Mouse (Mus musculus) brain, adult 2 months (tissue): ENCODE data around the gene Ggt1.
"Not testable (repeated sequence)": the region's sequence is repeated elsewhere in the genome, so short reads cannot be mapped to it uniquely, and the experiment has no call there.

Experiments used
- DNase-seq: peaks from one replicate; pipeline ENCODE4 v3.0.0; 2011; ENCODE audit warnings: low read depth, low spot score

Ggt1 gene

DNA sequence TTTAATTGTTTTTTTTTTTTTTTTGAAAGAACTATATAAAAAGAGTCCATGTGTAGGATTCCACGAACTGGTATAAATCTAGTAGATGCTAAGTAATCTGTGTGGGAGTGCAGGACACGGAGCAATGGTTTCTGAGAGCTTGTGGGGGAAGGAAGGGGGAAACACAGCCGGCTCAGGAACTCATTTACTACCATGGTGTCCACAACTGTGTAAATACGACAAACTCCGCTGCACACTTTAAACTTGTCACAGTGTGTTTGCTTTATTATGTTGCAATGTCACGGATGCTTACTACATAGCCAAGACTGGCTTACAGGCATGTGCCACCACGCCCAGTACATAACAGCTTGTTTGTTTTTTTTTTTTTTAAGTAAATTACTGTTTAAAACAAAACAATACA, 11.5 kb upstream of the Ggt1 start:
- DNase-seq: peak; percentile 30

DNA sequence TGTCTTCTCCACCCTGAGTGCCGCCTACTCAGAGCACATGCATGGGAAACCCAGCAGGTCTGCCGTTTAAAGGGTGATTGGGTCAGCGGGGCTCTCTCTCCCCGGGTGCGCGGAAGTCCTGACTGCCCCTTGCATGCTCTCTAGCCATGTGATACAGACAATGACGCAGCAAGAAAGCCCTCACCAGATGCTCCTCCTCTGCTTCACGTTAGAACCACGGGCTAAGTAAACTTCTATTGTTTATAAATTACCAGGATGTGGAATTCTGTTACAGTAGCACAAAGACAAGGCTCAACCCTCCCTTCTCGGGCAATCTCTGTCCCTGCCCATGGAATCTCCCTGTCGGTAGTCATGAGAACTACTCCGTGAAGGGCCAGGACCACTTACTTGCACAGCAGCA, 10.2 kb upstream of the Ggt1 start:
- no peak for DNase-seq

DNA sequence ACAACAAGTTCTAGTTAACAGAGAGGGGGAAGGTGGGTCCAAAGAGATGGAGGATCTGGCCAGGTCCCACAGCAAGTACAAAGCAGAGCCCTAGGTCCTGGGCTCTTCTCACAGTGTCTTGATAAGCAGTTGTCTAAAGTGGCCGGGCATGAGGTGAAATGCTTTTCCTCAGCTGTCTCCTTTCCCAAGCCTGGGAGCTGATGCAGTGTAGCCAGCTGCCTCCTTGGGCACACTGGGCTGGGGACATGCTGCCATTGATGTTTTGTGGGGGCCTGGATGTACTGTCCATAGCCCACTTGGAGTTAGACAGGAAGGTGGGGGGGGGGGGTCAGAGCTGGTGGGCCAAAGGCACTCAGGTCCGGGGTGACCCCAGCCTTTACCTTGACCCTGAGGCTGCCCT, 9.3 kb upstream of the Ggt1 start:
- no peak for DNase-seq

DNA sequence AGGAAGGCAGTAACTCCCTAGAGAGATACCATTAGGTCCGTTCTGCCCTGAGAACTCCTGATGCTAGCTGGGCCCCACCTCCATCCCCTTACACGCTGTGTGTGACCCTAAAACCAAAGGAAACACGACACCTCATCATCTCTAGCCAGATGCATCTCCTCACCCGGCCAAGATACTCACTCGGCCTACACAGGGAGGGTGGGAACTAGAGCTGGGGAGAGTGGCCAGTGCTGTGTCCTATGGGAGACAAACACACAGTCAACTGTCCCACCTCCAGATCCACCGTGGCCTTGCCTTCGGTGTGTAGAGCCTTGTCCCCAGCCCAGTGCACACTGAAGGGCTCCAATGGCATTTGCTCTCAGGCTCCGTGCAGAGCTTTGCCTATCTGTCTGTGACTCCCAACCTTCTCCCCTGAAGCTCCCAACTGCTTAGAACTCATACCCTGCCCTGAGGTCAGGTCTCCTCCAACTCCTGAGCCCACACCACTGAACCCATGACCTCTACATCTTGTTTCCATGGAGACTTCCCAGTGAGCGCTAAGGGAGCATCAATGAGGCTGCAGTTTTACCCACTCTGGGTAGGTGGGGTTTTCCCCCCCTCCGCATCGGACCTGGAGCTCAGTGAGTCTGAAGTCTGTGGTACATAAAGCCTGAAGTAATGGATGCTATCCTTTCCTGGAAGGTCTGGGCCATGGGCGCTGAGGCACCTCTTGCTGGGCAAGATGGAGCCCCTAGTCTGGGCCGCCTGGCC, 8.5 kb upstream of the Ggt1 start:
- no peak for DNase-seq

DNA sequence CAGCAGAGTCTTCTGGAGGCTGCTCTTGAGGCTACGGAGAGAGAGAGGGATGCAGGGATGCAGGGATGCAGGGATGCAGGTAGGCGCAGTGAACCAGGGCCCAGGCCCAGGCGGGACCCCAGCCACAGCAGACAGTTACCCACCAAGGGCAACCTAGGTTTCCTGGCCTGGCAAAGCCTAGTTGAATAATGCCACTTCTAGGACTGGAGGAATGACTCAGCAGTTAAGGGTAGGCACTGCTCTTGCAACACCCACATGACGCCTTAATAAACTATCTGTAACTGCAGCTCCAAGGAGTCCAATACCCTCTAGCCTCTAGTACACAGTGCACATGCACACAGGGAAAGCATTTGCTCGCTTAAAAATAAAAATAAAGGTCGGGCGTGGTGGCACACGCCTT, 7.3 kb upstream of the Ggt1 start:
- DNase-seq: peak; percentile 30

DNA sequence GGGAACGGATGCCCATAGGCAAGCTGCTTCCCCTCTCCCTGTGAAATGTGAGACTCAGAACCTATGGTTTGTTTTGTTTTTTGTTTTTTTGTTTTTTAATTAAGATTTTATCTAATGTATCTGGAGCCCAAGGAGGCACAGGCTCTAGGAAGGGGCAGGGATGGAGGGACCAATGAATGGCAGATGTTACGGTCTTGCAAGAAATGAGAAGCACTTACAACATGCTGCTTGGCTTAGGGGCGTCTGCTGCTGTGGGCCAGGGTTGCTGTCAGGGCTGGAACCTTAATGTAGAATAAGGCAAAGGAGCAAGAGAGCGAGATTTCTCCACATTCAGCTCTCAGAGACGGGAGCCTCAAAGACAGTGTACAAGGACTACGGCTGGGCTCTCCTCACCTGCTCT, 5.8 kb upstream of the Ggt1 start:
- no peak for DNase-seq

DNA sequence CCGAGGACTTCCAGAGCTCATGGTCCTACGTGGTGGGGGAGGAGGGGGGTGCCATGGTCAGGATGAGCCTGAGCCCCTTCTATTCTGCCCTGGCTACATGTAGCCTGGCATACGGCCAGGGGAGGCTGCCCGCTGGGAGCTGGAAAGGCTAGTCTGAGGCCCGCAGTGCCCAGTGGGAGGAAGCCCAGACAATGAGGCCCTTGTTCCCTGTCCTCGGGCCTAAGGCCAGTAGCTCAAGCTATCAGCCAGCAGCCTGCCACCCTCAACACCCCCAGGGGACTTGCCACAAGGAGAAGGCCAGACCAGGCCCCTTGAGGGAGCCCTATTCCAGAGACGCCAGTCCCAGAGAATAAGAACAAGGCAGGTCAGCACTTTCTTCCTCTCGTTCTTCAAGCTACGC, 5.4 kb upstream of the Ggt1 start:
- DNase-seq: peak; percentile 91

DNA sequence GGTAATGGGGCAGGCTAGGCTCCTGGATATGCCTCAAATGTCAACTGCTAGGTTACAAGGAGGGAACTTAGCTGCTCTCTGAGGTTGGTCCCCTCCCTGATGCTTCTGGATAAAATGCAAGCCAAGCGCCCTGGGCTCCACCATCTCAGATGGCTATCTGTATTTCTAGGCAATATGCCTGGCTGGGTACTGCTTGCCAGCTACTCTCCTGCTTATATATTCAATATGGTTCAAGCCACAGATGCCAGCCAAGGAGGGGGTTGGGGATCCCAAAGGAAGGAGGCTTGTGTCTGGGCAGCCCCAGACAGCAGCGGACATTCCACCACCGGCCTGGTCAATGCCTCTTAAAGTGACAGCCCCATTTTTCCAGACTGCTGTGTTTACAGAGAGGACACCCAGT, 2.9 kb upstream of the Ggt1 start:
- DNase-seq: peak; percentile 88

DNA sequence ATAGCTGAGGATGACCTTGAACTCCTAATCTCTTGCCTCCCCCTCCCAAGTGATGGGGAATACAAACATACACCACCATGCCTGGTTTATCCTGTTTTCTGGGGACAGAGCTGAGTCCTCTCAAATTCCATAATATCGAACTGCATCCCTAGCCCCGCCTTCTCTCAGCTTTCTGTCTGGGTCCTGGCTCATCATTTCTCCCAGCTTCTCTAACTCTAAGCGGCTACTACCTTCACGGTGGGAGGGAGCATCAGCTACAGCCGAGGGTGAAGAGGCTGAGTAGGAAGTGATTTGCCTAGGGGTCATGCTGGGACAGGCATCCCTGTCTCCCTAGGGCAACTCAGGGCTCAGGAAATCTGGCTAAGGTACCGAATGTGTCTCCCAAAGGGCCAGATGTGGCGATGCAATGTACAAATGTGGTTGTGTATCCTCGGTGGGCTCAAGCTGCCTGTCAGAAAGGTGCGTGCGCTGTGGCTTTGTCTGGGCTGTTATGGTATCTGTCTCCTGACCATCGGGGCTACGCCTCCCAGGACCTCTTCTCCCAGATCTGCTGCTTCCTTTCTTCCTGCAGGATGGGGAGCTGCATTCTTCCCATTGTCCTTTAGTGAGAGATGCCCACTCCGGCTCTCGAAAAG, 2.2 kb upstream of the Ggt1 start:
- peak; percentile 39 for DNase-seq

DNA sequence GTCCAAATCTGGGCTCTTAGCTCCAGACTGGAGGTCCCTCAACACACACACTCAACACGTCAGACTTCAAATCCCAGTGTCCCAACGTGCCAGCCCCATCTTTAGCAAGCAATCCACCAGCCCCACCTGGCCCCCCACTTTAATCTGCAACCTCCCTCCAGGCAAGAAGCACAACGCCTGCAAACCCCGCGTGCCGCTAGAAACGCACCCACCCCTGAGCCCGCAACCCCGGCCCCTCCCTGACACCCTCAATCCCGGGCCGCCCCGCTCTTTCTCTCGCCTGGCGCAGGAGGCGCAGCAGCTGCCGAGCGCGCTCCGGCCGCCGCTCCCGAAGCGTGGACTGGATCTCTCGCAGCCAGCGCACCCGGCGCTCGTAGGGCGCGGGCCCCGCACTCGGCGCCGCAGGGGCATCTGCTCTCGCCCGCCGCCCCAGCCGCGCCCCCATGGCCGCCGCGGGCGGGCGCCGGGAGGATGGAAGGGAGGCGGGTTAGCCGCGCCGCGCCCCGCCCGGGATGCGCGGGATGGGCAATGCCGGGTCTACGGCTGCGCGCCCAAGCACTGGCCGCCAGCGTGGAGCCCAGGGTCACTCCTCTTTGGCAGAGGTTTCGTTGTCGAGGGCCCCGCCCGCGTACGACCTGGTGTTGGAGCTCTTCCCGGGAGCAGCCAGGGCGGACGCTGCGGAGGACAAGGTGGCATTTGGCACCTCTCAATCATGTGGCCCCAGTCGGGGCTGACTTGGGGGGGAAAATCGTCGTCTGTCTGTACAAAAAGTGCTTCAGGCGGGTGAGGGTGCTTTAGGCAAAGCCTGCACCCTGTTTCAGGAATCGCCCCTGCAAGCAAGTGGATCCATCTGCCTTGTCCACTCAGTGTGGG, 1.5 kb upstream of the Ggt1 start, which contains the start of gene Lrrc75b:
Gene Lrrc75b, minus strand, starts transcription at position 655 of the 873 bp plus-strand sequence.
- DNase-seq: peak; percentile 87

DNA sequence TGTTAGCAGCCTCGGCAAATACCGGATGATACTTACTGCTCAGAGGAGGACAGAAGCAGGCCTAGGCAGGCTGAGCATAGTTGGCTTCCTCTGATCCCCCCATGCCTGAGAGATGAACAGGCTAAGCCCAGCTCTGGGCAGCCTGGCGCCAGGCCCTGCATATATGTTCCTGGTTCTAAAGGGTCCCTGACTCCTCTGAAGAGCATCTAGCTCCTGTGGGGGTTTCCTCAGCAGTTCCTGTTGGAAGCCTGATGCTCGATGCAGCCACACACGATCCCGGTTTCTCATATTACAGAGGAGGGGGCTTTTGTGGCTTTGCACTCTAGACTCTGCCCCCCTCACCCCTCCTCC, 880 bp upstream of the Ggt1 start:
- DNase-seq: no peak

DNA sequence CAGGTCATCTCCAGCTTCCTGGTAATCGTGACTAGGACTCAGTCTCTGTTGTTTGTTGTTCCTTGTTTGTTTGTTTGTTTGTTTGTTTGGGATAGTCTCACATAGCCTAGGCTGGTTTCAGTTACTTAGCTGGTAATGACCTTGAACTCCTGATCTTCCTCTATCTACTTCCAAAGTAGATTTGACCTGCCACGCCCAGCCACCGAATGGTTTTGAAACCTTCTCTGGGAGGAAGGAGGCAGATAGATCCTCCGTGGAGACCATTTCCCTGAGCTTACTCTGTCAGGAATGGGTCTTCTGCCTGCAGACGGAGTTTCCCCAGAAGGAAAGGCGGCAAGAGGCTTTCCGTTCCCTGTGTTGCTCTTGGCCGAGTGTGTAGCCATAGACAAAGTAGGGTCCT, 1.2 kb downstream of the Ggt1 start:
- DNase-seq: no peak

DNA sequence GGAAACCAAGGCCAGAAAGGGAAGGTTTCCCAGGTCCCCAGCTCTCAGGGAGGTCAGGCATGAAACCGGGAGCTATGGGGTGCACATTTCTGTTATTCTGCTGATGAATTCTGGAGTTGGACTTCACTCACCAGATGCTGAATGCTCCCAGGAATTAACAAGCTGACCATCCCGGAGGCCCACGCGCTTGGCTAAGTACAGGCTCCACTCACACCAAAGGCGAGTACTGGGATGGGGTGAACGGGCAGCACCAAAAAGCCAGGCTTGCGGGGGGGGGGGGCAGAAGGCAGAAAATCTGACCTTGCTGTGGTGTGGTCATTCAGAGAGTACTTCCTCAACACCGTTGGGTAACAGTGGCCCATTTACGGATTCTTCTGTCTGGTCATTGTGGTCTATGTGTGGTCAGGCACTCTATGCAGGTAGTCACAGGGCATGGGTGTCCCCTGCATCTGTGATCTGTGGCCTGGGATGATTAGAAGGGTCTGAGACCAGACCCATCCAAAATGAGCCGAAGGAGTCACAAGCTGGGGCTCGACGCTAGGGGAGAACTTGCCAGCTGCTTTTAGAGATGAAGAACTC, 3.4 kb downstream of the Ggt1 start:
- DNase-seq: no peak

DNA sequence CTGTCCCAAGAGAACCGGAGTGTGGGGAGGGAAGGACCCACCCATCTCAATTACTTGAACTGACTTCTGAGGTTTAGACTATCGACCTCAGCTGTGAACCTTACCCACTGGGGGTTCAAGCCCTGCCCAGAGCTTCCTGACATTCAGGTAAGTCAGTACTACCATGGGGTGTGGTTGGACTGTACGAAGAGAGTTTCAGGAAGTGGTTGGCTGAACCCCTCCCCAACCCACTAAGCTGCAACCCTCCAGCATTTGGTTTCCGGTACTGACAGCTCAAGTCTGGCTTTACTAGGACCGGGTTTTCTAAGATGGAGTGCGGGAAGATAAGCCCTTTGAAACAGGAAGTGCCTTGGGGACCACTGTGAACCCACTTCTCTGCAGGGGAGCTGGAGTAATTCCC, 4.0 kb downstream of the Ggt1 start:
- DNase-seq: no peak

DNA sequence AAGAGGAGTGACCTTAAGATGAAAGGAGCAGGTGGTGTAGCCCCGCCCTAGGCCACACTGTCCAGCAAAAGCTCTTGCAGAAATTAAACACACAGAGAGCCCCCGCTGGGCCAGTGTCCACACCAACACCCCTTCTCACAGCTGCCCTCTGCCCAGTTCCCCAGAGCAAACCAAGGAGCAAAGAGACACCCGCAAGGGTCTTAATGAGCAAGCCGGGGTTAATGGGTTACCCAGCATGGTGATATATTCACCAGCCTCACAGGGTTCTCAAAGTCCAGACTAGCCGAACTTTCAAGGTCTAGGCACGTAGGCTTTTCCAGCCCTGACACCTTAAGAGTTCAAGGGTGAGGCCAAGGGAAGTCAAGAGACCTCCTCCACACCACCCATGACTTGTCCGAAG, 4.5 kb downstream of the Ggt1 start:
- no peak for DNase-seq

DNA sequence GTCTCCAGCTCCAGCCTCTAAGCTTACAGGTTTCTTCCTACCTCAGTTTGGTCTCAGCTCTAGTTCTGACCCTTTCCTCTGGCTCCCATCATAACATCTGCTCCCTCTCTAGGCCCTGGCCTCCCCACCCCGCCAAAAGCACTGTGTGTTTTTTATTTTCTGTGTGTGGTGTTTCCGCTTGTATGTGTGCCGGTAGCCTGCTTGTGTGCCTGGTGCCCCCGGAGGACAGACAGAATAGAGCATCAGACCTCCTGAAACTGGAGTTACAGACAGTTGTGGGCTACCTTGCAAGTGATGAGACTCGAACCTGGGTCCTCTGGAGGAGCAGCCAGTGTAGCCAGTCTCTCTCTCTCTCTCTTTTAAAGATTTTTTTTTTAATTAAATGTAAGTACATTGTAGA, 4.9 kb downstream of the Ggt1 start:
- DNase-seq: no peak

DNA sequence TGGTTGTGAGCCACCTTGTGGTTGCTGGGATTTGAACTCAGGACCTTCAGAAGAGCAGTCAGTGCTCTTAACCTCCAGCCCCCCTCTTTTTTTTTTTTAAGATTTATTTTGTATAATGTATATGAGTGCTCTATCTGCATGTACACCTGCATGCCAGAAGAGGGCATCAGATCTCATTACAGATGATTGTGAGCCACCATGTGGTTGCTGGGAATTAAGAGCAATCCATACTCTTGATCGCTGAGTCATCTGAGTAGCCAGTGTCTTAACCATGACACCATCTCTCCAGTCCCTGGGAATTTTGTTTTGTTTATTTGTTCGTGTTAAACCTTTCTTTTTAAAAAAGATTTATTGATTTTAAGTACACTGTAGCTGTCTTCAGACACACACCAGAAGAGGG, 5.4 kb downstream of the Ggt1 start:
- DNase-seq: not testable (repeated sequence)

DNA sequence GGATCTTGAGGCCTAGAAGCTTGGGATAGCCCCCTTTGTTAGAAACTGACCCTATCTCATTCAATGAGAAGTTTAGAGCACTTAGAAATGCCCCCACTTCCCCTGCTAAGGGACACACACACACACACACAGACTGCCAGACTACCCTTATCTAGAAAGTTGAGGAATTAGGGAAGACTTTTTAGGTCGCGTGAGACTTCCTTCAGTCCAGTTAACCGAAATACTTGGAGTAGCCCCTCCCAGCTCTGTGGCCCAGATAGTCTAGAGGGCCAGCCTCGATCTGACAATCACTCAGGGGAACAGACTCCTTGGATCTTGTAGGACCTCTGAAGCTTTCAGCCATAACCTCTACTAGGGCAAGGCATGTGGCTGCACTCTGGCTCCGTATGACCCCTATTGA, 6.6 kb downstream of the Ggt1 start:
- no peak for DNase-seq

DNA sequence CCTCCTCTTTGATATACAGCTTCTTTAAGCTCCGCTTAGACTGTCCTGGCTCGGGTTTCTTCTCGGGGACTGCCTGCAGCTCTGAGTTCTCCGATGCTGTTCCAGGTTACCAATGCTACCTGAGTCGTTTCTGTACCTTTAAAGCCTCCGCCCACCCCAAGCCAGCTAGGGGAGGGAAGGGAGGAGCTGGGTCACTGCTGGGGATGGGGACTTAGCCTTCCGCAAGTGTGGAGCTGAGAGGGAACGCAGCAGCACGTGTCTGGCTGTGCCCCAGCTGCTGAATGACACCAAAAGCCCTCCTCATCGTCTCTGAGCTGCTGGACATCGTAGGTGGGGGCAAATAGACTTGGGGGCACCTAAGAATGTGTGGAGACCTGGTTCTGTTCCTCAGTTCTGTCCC, 7.0 kb downstream of the Ggt1 start:
- no peak for DNase-seq

DNA sequence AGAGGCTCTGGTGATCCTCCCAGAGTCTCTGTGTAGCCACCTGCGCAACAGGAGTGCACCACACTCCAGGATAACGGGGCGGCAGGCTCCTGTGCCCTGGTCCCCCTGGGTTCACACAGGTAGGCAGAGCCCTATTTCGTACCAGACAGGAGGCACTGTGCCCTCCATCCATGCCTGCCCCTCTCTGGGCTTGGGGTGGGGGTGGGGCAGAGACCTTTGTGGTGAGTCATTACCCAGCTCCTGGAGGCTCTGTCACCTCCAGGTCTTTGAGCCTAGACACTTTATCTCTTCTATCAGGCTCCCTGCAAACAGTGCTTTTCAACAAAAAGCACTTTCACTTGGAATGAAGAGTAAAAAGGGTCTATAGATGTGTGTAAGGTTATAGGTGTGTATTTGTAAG, 7.4 kb downstream of the Ggt1 start:
- DNase-seq: no peak

DNA sequence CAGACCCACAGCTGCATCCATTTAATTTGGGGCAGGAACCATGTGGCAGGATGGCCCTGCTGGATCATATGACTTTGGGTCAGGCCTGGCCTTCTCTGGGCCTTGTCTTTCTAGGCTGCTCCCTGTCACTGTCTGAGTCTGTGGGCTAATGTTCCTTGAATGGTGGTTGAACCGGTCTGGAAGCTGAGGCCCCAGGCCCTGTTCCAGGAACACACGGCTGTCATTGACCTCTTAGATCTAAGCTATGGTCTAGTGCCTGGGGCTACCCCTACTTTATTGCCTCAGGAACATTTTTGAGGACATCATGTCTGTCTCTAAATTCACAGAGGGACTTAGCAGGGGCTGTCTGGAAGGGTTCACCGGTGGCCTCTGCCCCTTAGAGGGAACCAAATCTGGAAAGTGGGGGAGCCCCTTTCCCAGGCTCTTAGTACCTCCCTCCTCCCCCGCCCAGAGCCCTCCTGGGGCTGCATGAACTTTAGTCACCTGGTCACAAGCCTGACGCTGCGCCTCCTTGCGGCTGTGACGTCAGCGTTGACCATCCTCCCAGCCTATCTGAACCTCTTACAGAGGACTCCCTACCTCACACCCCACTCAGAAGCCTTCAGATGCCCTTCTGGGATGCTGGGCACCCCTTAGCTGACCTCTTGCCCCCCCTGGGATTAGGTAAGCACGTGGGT, 9.7 kb downstream of the Ggt1 start:
- no peak for DNase-seq

DNA sequence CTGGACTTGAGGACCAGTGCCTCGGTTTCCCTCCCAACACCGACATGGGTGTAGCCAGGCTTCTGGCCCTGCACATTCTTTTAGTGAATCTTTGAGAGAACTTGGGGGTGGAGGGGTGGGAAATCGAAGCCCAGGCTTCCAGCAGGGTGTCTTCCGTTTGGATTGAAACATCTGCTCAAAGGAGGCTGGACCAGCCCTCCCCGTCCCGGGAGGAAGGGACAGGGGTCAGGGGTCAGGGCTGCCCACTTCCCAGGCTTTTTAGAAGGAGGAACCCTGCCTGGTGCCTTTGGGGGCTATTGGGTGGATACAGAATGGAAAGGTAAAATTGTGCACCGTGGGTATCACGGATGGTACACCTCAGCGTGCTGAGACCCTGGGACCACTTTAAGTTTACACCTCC, 10.5 kb downstream of the Ggt1 start:
- no peak for DNase-seq
